Mouse (Mus musculus) ES-E14 (cell line): ENCODE data around the gene Myo3b. TPM values are rescaled to one million over a fixed set of nuclear protein-coding genes. Genes with fewer than 3 reads are reported as not detected.

Experiments used
- DNase-seq: peaks from one replicate; pipeline ENCODE4 v3.0.0-alpha.2; 2013; ENCODE audit warnings: low read depth, low spot score
- H3K27ac ChIP-seq: 2 replicates; pipeline ENCODE4 v1.5.1; 2012; ENCODE audit warnings: low read depth, mild to moderate bottlenecking, low read length, moderate library complexity, mixed read lengths; ENCODE audit not compliant: poor library complexity, insufficient read depth, severe bottlenecking
- H3K36me3 ChIP-seq: 2 replicates; pipeline ENCODE4 v1.6.1; 2012; ENCODE audit warnings: mild to moderate bottlenecking, low read length, moderate library complexity, mixed read lengths; ENCODE audit not compliant: control insufficient read depth, poor library complexity, insufficient read depth, severe bottlenecking
- H3K4me1 ChIP-seq, 2 experiments: fragments of 150-350 bp in 1 of 2; sonication (generic) in 1 of 2; 2 replicates each; pipeline ENCODE4 v1.6.1; 2012; ENCODE audit warnings: low read length in 2 of 2, mild to moderate bottlenecking in 1 of 2, mixed read lengths in 1 of 2; ENCODE audit not compliant: control insufficient read depth in 2 of 2, insufficient read depth in 2 of 2, poor library complexity in 1 of 2
- H3K4me3 ChIP-seq, 2 experiments: fragments of 150-350 bp in 1 of 2; sonication (generic) in 1 of 2; 2 replicates each; pipeline ENCODE4 v1.5.1; 2012; ENCODE audit warnings: low read length in 2 of 2, low read depth in 1 of 2, mild to moderate bottlenecking in 1 of 2, mixed read lengths in 1 of 2; ENCODE audit not compliant: insufficient read depth in 1 of 2, poor library complexity in 1 of 2, severe bottlenecking in 1 of 2
- H3K9ac ChIP-seq: 2 replicates; pipeline ENCODE4 v1.6.1; 2012; ENCODE audit warnings: low read depth, mild to moderate bottlenecking, low read length, mixed read lengths; ENCODE audit not compliant: poor library complexity, insufficient read depth, severe bottlenecking
- H3K9me3 ChIP-seq: fragments of 150-350 bp; sonication (generic); 2 replicates; pipeline ENCODE4 v1.6.1; 2012; ENCODE audit warnings: low read depth, mild to moderate bottlenecking, low read length; ENCODE audit not compliant: control insufficient read depth, insufficient read depth
- CHD2 ChIP-seq: IDR thresholded peaks from 2 replicates; pipeline ENCODE4 v1.6.1; 2014; ENCODE audit warnings: mild to moderate bottlenecking, low read depth, low read length, inconsistent platforms
- HCFC1 ChIP-seq: IDR thresholded peaks from 2 replicates; pipeline ENCODE4 v1.6.1; 2012; ENCODE audit warnings: low read length, inconsistent platforms, borderline replicate concordance; ENCODE audit not compliant: insufficient read depth
- MAFK ChIP-seq: IDR thresholded peaks from 2 replicates; pipeline ENCODE4 v1.6.1; 2014; ENCODE audit warnings: mild to moderate bottlenecking, low read depth, low read length, inconsistent platforms; ENCODE audit not compliant: insufficient read depth
- ZC3H11A ChIP-seq: IDR thresholded peaks from 2 replicates; pipeline ENCODE4 v1.6.1; 2012; ENCODE audit warnings: low read depth, mild to moderate bottlenecking, inconsistent platforms, low read length, borderline replicate concordance
- ZNF384 ChIP-seq: IDR thresholded peaks from 2 replicates; pipeline ENCODE4 v1.6.1; 2012; ENCODE audit warnings: low read depth, low read length, inconsistent platforms
- in situ Hi-C, 2 experiments: fragments of 600-800 bp; cut with MboI; formaldehyde crosslinking; loops; one replicate each; pipeline ENCODE4 v1.15.1; 2025; ENCODE audit warnings: low sequenced_read_pairs in 2 of 2, inconsistent platforms in 1 of 2; ENCODE audit not compliant: unreplicated experiment in 2 of 2
- total RNA-seq: library from RNA; depleted of rRNA; stranded (reverse); fragments of 300-350 nt; gene quantifications from 2 replicates; pipeline ENCODE4 v1.2.3, GENCODE M21; 2012

Myo3b gene
- total RNA-seq, 1 experiment: 0.13 TPM

GRCm38 (mm10) chr2:70187040-70187439 lies 148.1 kb downstream of the Myo3b start:
- DNase-seq: no peak
- Histone ChIP-seq H3K9ac (no peak overlapping the region), H3K4me3 (no peak overlapping the region), H3K36me3 (no peaks in the 10 kb centered on the region), H3K27ac (no peak overlapping the region), H3K4me1 (no peaks in the 10 kb centered on the region), H3K9me3 (no peaks in the 10 kb centered on the region)
- TF ChIP-seq MAFK (no peak), ZC3H11A (no peak), CHD2 (no peak), HCFC1 (no peak), ZNF384 (no peak)
- in situ Hi-C loops: no loop called here

GRCm38 (mm10) chr2:70195418-70196248 lies 156.7 kb downstream of the Myo3b start:
- Histone ChIP-seq H3K4me3 (no peak overlapping the region), H3K27ac (no peak overlapping the region), H3K4me1 (no peaks in the 10 kb centered on the region), H3K9me3 (no peaks in the 10 kb centered on the region), H3K36me3 (no peaks in the 10 kb centered on the region), H3K9ac (no peak overlapping the region)
- TF ChIP-seq CHD2 (no peak), ZNF384 (no peak), ZC3H11A (no peak), MAFK (no peak), HCFC1 (no peak)
- DNase-seq: no peak
- in situ Hi-C loops: no loop called here

DNA sequence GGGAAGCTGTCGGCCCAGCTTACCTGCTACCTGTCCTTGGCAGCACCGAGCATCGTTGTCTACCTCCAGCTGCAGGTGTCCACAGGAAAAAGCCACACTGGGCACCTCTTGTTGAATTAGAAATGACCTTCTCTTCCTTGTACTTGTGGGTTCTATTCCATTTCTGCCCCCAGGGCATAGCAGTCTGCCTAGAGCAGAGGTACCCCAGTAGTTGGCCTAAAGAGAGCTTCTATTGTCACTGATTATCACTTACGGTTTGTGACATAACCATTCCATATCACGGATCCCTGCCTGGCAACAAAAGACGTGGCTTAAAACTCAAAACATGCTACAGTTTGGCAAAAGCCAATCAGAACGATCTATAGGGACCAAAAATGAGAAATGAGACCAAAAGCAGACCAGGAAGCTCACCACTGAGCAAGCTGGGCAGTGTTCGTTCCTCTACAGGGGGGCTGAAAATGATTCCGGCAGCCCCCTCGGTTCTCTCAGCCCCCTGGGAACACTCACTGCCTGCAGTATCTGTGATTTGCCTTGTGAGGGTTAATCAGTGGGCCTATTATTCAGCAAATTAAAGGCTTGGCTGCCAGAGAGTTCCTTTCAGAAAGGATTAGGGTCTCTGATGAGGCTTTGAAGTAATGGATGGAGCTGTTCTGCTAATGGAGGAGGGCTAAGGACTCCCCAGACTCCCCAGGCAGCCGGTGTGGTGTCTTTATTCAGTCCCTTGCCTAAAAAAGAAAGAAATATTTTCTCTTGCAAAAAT lies 163.1 kb downstream of the Myo3b start:
- Histone ChIP-seq H3K4me3 (no peak overlapping the region), H3K4me1 (no peaks in the 10 kb centered on the region), H3K9ac (no peak overlapping the region), H3K9me3 (no peaks in the 10 kb centered on the region), H3K27ac (no peak overlapping the region), H3K36me3 (no peaks in the 10 kb centered on the region)
- no peak for DNase-seq
- in situ Hi-C loops: no loop called here
- no peak for TF ChIP-seq ZC3H11A
- TF ChIP-seq CHD2: no peak
- no peak for TF ChIP-seq MAFK
- no peak for TF ChIP-seq ZNF384
- TF ChIP-seq HCFC1: no peak

GRCm38 (mm10) chr2:70202578-70203167 lies 163.7 kb downstream of the Myo3b start:
- no peaks in the 10 kb centered on the region for H3K9me3 ChIP-seq
- DNase-seq: no peak
- H3K36me3 ChIP-seq: no peaks in the 10 kb centered on the region
- no peak overlapping the region for H3K27ac ChIP-seq
- no peaks in the 10 kb centered on the region for H3K4me1 ChIP-seq
- TF ChIP-seq HCFC1 (no peak), MAFK (no peak), ZNF384 (no peak), CHD2 (no peak), ZC3H11A (no peak)
- H3K9ac ChIP-seq: no peak overlapping the region
- in situ Hi-C loops: no loop called here
- no peak overlapping the region for H3K4me3 ChIP-seq
